Mouse (Mus musculus) thymus, adult 2 months (tissue): ENCODE measurements around the gene Tk2.

ENCODE experiments used
- CTCF ChIP-seq: fragments of 200-500 bp; IDR thresholded peaks from 2 replicates; pipeline ENCODE4 v1.5.1; 2012; ENCODE audit warnings: mild to moderate bottlenecking, control low read depth, low read length, moderate library complexity, borderline replicate concordance; ENCODE audit not compliant: control insufficient read depth, poor library complexity, insufficient read depth; ENCODE audit errors: extremely low read depth
- POLR2A ChIP-seq: fragments of 200-500 bp; IDR thresholded peaks from 2 replicates; pipeline ENCODE4 v1.6.1; 2012; ENCODE audit warnings: mild to moderate bottlenecking, low read length, control low read depth, moderate library complexity; ENCODE audit not compliant: control insufficient read depth, poor library complexity, insufficient read depth; ENCODE audit errors: extremely low read depth

DNA sequence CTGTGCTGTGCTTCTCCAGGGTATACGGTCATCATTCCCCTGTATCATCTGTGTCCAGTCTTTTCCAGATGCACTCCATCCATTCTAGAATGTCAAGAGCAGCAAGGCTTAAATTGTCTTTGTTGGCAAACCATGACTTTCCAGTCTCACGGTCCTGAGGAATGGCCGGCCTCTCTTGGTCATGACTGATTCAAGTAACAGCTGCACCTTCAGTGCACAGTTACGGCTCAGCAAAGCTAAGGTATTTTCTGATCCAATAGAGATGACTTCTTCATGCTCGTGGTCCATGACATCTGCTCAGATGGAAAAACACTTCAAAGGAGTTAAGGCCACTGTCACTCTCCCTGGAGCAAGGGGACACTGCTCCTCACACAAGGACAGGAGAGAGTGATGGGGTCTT, 21.3 kb downstream of the Tk2 start:
- no peak for TF ChIP-seq CTCF
- TF ChIP-seq POLR2A, result no peak
